Mouse (Mus musculus): ENCODE measurements around the gene Echs1. TPM values are rescaled to one million over a fixed set of nuclear protein-coding genes. Genes with fewer than 3 reads are reported as not detected.
A peak's percentile ranks its signal among the peaks of the same experiment; 100 is the strongest.

Echs1 gene
- polyA plus RNA-seq, 1 experiment from 2014 or later = 158 TPM

DNA sequence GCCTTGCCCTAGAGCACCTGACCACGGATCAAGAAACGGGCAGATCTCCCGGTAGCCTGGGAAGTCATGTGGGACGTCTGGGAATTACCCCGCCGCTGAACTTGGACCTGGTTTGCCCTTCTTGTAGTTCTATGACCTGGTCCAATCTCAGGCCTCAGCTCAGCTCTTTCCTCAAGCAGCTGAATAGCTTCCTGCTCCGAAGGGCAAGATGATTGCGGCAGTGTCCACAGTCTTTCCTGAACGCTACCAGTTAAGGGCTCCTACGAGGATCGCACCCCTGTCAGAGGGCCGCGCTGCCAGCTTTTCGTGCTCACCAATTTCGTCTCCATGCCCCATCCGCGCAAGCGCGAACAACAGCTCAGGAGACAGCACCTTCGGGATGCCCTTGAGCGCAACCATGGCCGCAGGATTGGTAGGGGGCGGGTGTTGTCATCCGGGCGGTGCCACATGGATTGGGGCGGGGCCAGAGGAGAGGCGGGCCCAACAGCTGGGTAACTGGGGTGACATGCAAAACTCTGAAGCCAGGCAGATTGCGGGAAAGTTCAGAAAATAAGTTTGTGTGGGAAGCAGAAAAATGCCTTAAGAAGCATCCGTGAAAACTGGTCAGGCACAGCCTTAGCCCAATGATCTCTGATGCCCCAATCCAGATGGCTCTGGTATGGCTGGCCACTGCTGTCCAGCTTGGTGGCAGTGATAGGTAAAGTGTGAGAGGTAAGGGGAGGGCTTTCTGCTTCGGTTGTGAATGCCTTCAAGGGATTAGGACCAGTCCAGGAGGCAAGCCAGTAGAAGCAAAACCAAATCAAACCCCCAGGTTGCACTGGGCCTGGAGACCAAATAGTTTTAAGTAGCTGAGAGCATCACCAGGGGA is 14.0 kb downstream of the Echs1 start, which contains the start of gene Fuom:
TSS of gene Fuom (minus strand) at position 449 of the 868 bp plus-strand sequence.
- Histone ChIP-seq H3K27me3 (ENCODE audit: control insufficient read depth, insufficient read depth, low read length) (no peaks in the 10 kb centered on the region), H3K36me3 (ENCODE audit: control insufficient read depth, insufficient read depth, low read length) (peaks cover 11% of the 10 kb centered on the region; the same call in 1 of the 2 replicates), H3K4me1 (ENCODE audit: control insufficient read depth, insufficient read depth, low read length) (no peaks in the 10 kb centered on the region), H3K4me2 (replicated peaks; ENCODE audit: low read depth, low read length) (peak within 1 kb of the TSS; percentile 76), H3K4me3 (ENCODE audit: low read depth, low read length) (peak within 1 kb of the TSS; percentile 33), H3K9ac (replicated peaks; ENCODE audit: low read depth, low read length) (peak within 1 kb of the TSS; percentile 25; the same call in 1 of the 2 replicates), H3K27ac (ENCODE audit: low read length) (no peak within 1 kb of the TSS), H3K9me3 (ENCODE audit: control insufficient read depth, low read depth, low read length) (no peaks in the 10 kb centered on the region)
- ATAC-seq (ENCODE audit: insufficient number of reproducible peaks, insufficient read depth, low FRiP score, low read depth) = peak; percentile 92
- WGBS = 1% methylated on average over 30 of the region's 30 CpGs

DNA sequence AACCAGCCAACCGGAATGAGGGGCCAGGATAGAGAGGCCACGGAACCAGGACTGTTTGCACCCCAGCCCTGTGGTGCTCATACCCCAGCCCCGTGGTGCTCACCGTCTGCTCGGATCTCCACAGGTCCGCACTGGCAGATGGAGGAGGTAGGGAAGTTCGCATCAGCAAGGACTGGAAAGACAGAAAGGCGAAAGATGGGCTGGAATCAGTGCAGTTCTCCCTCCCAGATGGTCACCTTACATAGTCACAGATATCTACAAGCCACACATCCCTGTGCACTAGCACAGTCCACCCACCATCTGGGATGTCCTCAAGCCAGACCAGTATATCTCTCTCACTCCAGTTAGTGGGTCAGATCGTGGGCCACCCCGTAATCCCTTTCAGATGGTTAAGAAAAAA is 14.8 kb downstream of the Echs1 start:
- Histone ChIP-seq H3K4me1 (ENCODE audit: control insufficient read depth, insufficient read depth, low read length) (no peaks in the 10 kb centered on the region), H3K4me3 (ENCODE audit: low read depth, low read length) (peak overlapping the region; percentile 33; the same call in 1 of the 2 replicates), H3K27ac (ENCODE audit: low read length) (no peak overlapping the region), H3K9me3 (ENCODE audit: control insufficient read depth, low read depth, low read length) (no peaks in the 10 kb centered on the region), H3K36me3 (ENCODE audit: control insufficient read depth, insufficient read depth, low read length) (peaks cover 11% of the 10 kb centered on the region; the same call in 1 of the 2 replicates), H3K27me3 (ENCODE audit: control insufficient read depth, insufficient read depth, low read length) (no peaks in the 10 kb centered on the region), H3K4me2 (replicated peaks; ENCODE audit: low read depth, low read length) (peak overlapping the region; percentile 76), H3K9ac (replicated peaks; ENCODE audit: low read depth, low read length) (peak overlapping the region; percentile 25; the same call in 1 of the 2 replicates)
- no peak for ATAC-seq (ENCODE audit: insufficient number of reproducible peaks, insufficient read depth, low FRiP score, low read depth)
- WGBS = 80% methylated on average over 10 of the region's 10 CpGs

DNA sequence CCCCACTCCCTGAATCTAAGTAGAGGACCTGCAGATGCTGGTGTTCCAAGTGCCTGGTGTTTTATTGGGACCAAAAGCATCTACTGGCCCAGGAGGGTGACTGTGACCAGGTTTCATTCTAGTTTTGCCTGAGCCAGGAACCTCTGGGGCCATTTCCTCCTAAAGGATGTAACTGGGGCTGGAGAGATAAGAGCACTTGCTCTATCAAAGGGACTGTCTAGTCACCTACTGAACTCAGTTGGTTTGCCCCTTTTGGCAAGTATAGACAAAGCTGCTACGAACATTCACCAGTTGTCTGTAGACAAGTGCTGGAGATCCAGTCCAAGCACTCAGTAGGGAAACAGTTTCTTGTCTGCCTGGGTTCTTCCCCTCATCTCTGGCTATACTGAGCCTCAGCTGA is 17.8 kb downstream of the Echs1 start:
- 88% methylated on average over 1 of the region's 1 CpGs for WGBS
- Histone ChIP-seq H3K9me3 (ENCODE audit: control insufficient read depth, low read depth, low read length) (no peaks in the 10 kb centered on the region), H3K27ac (ENCODE audit: low read length) (no peak overlapping the region), H3K4me3 (ENCODE audit: low read depth, low read length) (no peak overlapping the region), H3K4me2 (replicated peaks; ENCODE audit: low read depth, low read length) (no peak overlapping the region), H3K9ac (replicated peaks; ENCODE audit: low read depth, low read length) (no peak overlapping the region), H3K36me3 (ENCODE audit: control insufficient read depth, insufficient read depth, low read length) (no peaks in the 10 kb centered on the region), H3K4me1 (ENCODE audit: control insufficient read depth, insufficient read depth, low read length) (peaks cover 5% of the 10 kb centered on the region; the same call in 1 of the 2 replicates), H3K27me3 (ENCODE audit: control insufficient read depth, insufficient read depth, low read length) (no peaks in the 10 kb centered on the region)
- no peak for ATAC-seq (ENCODE audit: insufficient number of reproducible peaks, insufficient read depth, low FRiP score, low read depth)

DNA sequence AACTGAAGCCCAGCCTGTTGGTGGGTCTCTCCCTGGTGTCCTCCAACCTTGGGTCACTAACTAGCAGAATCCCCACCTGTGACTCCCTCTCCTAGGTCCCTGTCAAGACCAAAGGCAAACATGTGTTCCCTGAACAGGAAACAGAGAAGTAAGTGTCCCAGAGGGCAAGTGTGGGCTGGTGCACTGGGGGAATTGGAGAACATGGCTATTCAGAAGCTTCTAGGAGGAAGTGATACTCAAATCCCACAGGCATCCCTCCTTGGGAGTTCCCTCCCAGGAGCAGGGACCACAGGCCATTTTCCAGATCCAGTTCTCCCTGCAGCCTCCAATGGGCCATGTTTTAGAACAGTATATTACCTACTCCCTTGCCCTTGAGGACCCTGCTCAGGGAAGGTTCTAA is 20.2 kb downstream of the Echs1 start:
- Histone ChIP-seq H3K36me3 (ENCODE audit: control insufficient read depth, insufficient read depth, low read length) (no peaks in the 10 kb centered on the region), H3K4me1 (ENCODE audit: control insufficient read depth, insufficient read depth, low read length) (peaks cover 5% of the 10 kb centered on the region; the same call in 1 of the 2 replicates), H3K9me3 (ENCODE audit: control insufficient read depth, low read depth, low read length) (no peaks in the 10 kb centered on the region), H3K27ac (ENCODE audit: low read length) (no peak overlapping the region), H3K27me3 (ENCODE audit: control insufficient read depth, insufficient read depth, low read length) (no peaks in the 10 kb centered on the region), H3K4me3 (ENCODE audit: low read depth, low read length) (no peak overlapping the region), H3K4me2 (replicated peaks; ENCODE audit: low read depth, low read length) (no peak overlapping the region), H3K9ac (replicated peaks; ENCODE audit: low read depth, low read length) (no peak overlapping the region)
- ATAC-seq (ENCODE audit: insufficient number of reproducible peaks, insufficient read depth, low FRiP score, low read depth) = no peak

DNA sequence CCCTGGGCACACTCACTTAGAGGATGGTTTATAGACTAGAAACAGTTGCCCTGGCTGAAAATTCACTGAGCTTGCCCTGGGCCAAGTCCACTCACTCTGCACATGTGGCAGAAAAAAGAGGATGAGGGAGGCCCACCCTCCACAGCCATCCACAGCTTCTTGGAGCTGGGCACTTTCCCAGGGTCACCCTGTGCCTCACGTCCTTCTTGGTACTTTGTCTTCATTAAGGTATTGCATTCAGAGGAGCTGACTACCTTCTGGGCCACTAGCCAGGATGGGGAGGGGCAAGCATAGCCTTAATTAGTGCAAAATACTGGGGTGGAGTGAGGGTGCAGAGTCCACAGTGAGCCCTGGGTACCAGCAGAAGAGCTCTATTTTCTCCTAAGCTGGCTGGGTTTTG is 20.7 kb downstream of the Echs1 start:
- Histone ChIP-seq H3K36me3 (ENCODE audit: control insufficient read depth, insufficient read depth, low read length) (no peaks in the 10 kb centered on the region), H3K9ac (replicated peaks; ENCODE audit: low read depth, low read length) (no peak overlapping the region), H3K4me1 (ENCODE audit: control insufficient read depth, insufficient read depth, low read length) (peaks cover 5% of the 10 kb centered on the region; the same call in 1 of the 2 replicates), H3K4me3 (ENCODE audit: low read depth, low read length) (no peak overlapping the region), H3K9me3 (ENCODE audit: control insufficient read depth, low read depth, low read length) (no peaks in the 10 kb centered on the region), H3K4me2 (replicated peaks; ENCODE audit: low read depth, low read length) (no peak overlapping the region), H3K27me3 (ENCODE audit: control insufficient read depth, insufficient read depth, low read length) (no peaks in the 10 kb centered on the region), H3K27ac (ENCODE audit: low read length) (no peak overlapping the region)
- WGBS = 29% methylated on average over 1 of the region's 1 CpGs
- ATAC-seq (ENCODE audit: insufficient number of reproducible peaks, insufficient read depth, low FRiP score, low read depth) = no peak

DNA sequence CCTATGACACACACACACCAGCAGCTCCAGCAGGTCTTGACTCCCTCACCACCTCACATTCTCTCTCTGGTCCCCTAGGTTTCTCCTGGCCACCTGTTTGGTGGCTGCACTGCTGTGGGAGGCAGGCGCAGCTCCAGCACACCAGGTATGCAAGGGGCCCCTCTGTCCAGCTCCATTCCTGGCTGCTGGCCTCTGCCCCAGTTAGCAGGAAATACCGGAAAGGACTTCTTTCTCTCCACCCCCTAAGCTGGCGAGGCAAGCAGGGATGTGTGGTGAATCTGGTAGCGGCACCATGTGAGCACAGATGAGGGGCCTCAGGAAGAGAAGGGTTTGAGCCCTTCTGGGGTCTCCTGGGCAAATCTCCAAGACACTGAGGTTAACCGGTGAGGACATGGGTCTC is 21.3 kb downstream of the Echs1 start:
- ATAC-seq (ENCODE audit: insufficient number of reproducible peaks, insufficient read depth, low FRiP score, low read depth) = 0 out of 2 replicates have a peak, but pooled peaks have one; percentile 19
- H3K27ac ChIP-seq (ENCODE audit: low read length) = no peak overlapping the region

DNA sequence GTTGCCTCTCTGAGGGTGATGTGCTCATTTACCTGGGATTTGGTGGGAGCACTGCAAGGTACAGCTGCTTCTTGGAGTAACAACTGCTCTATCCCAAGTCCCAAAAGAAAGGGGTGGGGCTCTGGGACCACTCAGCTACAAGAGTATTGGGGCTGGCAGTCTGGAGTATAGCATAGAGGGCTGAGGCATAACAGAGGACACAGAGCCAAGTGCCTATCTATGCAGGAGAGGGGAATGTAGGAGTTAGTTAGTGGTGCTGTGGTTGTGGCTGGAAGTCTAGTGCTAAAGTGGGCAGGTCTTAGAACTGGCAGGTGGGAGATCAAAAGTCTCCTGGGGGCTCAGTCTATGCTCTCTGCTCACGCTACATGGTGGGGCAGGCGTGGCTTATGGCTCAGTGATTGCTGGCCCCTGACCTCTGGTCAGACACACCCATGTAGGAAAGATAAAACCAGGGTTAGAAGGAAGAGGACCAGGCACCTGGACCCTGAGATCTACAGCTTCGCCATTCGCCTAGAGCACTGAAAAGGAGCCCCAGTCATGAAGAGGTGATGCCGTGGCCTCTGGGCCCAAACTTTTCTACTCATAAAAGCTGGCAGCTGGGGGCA is 23.2 kb downstream of the Echs1 start, which contains the start of gene Prap1:
TSS of gene Prap1 (plus strand) at position 472 of the 605 bp plus-strand sequence.
- H3K4me3 ChIP-seq (ENCODE audit: low read depth, low read length) = no peak within 1 kb of the TSS
- H3K27ac ChIP-seq (ENCODE audit: low read length) = no peak within 1 kb of the TSS
- H3K9me3 ChIP-seq (ENCODE audit: control insufficient read depth, low read depth, low read length) = no peaks in the 10 kb centered on the region
- H3K4me1 ChIP-seq (ENCODE audit: control insufficient read depth, insufficient read depth, low read length) = peaks cover 5% of the 10 kb centered on the region; the same call in 1 of the 2 replicates
- no peaks in the 10 kb centered on the region for H3K36me3 ChIP-seq (ENCODE audit: control insufficient read depth, insufficient read depth, low read length)
- H3K9ac ChIP-seq (replicated peaks; ENCODE audit: low read depth, low read length) = no peak within 1 kb of the TSS
- 60% methylated on average over 5 of the region's 5 CpGs for WGBS
- no peaks in the 10 kb centered on the region for H3K27me3 ChIP-seq (ENCODE audit: control insufficient read depth, insufficient read depth, low read length)
- H3K4me2 ChIP-seq (replicated peaks; ENCODE audit: low read depth, low read length) = no peak within 1 kb of the TSS
- no peak for ATAC-seq (ENCODE audit: insufficient number of reproducible peaks, insufficient read depth, low FRiP score, low read depth)

More for the DNA sequence above, 21.3 kb downstream of the Echs1 start:
- H3K4me1 ChIP-seq (ENCODE audit: control insufficient read depth, insufficient read depth, low read length) = peaks cover 5% of the 10 kb centered on the region; the same call in 1 of the 2 replicates
- no peaks in the 10 kb centered on the region for H3K9me3 ChIP-seq (ENCODE audit: control insufficient read depth, low read depth, low read length)
- WGBS = 46% methylated on average over 5 of the region's 5 CpGs
- H3K4me3 ChIP-seq (ENCODE audit: low read depth, low read length) = no peak overlapping the region
- no peaks in the 10 kb centered on the region for H3K36me3 ChIP-seq (ENCODE audit: control insufficient read depth, insufficient read depth, low read length)
- no peak overlapping the region for H3K4me2 ChIP-seq (replicated peaks; ENCODE audit: low read depth, low read length)
- H3K9ac ChIP-seq (replicated peaks; ENCODE audit: low read depth, low read length) = no peak overlapping the region
- H3K27me3 ChIP-seq (ENCODE audit: control insufficient read depth, insufficient read depth, low read length) = no peaks in the 10 kb centered on the region

DNA sequence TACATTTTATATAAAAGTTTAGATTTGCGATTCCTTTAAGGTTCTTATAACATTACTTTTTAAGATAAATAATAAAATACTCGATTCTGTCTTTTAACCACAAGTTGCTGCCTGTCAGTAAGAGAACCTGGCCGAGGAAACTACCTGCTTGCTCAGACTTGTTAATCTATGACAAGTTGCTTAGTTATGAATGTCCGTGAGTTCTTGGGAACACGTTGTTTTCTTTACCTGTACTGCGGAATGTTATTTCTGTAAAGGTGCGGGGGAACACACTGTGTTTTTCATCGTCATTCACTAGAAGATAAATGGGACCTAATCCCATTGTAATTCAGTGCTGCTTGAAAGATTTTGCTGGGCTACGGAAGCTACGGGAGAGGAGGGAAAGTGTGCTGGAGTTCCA is 25.7 kb downstream of the Echs1 start:
- ATAC-seq (ENCODE audit: insufficient number of reproducible peaks, insufficient read depth, low FRiP score, low read depth) = no peak
- 64% methylated on average over 10 of the region's 10 CpGs for WGBS
- H3K9me3 ChIP-seq (ENCODE audit: control insufficient read depth, low read depth, low read length) = no peaks in the 10 kb centered on the region
- H3K27ac ChIP-seq (ENCODE audit: low read length) = no peak overlapping the region
- H3K4me3 ChIP-seq (ENCODE audit: low read depth, low read length) = no peak overlapping the region
- H3K36me3 ChIP-seq (ENCODE audit: control insufficient read depth, insufficient read depth, low read length) = no peaks in the 10 kb centered on the region
- H3K4me1 ChIP-seq (ENCODE audit: control insufficient read depth, insufficient read depth, low read length) = peaks cover 5% of the 10 kb centered on the region; the same call in 1 of the 2 replicates
- H3K27me3 ChIP-seq (ENCODE audit: control insufficient read depth, insufficient read depth, low read length) = no peaks in the 10 kb centered on the region
- no peak overlapping the region for H3K4me2 ChIP-seq (replicated peaks; ENCODE audit: low read depth, low read length)
- H3K9ac ChIP-seq (replicated peaks; ENCODE audit: low read depth, low read length) = no peak overlapping the region
